Mouse (Mus musculus): ENCODE measurements around the gene Ssna1. TPM values are rescaled to one million over a fixed set of nuclear protein-coding genes. Genes with fewer than 3 reads are reported as not detected.

Gene Ssna1
- polyA plus RNA-seq, 1 experiment from 2014 or later = 222 TPM

GRCm38 (mm10) chr2:25292054-25292544 lies 19.9 kb upstream of the Ssna1 start:
- Histone ChIP-seq H3K27ac (ENCODE audit: low read depth, low read length) (no peak overlapping the region), H3K4me3 (ENCODE audit: low read depth, low read length) (peak overlapping the region; percentile 15), H3K9ac (ENCODE audit: low read length) (peak overlapping the region; percentile 37; the same call in 1 of the 2 replicates), H3K4me2 (ENCODE audit: low read depth, low read length, severe bottlenecking) (peak overlapping the region; percentile 26; the same call in 1 of the 2 replicates), H3K36me3 (ENCODE audit: control insufficient read depth, insufficient read depth, low read length) (no peaks in the 10 kb centered on the region), H3K27me3 (ENCODE audit: control insufficient read depth, insufficient read depth, low read length) (peaks cover 52% of the 10 kb centered on the region), H3K9me3 (ENCODE audit: control insufficient read depth, low read length) (no peaks in the 10 kb centered on the region), H3K4me1 (replicated peaks; ENCODE audit: control insufficient read depth, insufficient read depth, low read length) (peaks cover 3% of the 10 kb centered on the region; the same call in 1 of the 2 replicates)
- no peak for ATAC-seq (replicated peaks; ENCODE audit: low FRiP score)
- no peak for DNase-seq (ENCODE audit: low spot score)
- WGBS = 6% methylated on average over 40 of the region's 43 CpGs

DNA sequence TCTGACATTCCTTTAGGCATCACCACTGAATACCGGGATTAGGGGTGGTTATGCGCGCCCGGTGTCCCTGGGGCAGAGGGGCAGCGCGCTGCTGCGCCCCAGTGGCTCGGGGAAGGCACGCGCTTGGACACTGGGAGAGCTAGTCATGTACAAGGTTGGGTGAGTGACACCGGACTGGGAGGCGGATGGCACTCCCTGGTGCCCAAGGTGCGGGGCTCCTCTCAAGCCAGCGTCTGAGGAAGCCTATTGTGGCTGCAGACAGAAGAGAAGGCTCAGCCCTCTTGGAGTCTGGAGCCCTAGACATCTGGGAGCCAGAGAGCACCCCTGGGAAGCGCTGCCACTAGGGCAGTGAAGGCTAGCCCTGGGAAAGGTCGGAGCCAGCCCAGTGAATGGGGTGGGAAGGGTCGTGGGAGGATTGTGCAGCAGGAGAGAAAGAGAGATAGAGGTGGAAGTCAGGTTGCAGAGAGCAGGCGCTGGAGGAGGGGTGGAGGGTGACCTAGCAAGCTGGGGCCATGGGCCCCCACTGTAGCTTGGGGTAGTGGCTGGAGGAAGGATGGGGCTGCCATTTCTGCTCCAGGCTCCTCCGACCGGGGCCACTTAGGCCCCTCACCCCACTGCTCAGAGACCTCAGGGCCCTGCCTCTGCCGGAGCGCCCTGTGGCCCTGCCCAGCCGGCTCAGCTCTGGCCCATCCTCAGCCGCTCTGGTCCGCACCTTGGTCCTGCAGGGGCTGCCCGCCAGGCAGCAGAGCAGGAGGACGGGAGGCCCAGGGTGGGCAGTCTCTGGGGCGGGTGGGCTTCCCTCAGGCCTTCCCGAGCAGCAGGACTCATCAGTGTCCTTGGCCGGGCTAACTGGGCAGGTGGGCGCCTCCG lies 19.2 kb upstream of the Ssna1 start:
- DNase-seq (ENCODE audit: low spot score) (no peak), ATAC-seq (replicated peaks; ENCODE audit: low FRiP score) (peak; percentile 25; the same call in 1 of the 2 replicates)
- H3K4me3 ChIP-seq (ENCODE audit: low read depth, low read length) = no peak overlapping the region
- peak overlapping the region; percentile 26; the same call in 1 of the 2 replicates for H3K4me2 ChIP-seq (ENCODE audit: low read depth, low read length, severe bottlenecking)
- peaks cover 52% of the 10 kb centered on the region for H3K27me3 ChIP-seq (ENCODE audit: control insufficient read depth, insufficient read depth, low read length)
- no peak overlapping the region for H3K27ac ChIP-seq (ENCODE audit: low read depth, low read length)
- H3K9ac ChIP-seq (ENCODE audit: low read length) = no peak overlapping the region
- WGBS = 6% methylated on average over 31 of the region's 32 CpGs
- H3K36me3 ChIP-seq (ENCODE audit: control insufficient read depth, insufficient read depth, low read length) = no peaks in the 10 kb centered on the region
- peaks cover 3% of the 10 kb centered on the region; the same call in 1 of the 2 replicates for H3K4me1 ChIP-seq (replicated peaks; ENCODE audit: control insufficient read depth, insufficient read depth, low read length)
- H3K9me3 ChIP-seq (ENCODE audit: control insufficient read depth, low read length) = no peaks in the 10 kb centered on the region

DNA sequence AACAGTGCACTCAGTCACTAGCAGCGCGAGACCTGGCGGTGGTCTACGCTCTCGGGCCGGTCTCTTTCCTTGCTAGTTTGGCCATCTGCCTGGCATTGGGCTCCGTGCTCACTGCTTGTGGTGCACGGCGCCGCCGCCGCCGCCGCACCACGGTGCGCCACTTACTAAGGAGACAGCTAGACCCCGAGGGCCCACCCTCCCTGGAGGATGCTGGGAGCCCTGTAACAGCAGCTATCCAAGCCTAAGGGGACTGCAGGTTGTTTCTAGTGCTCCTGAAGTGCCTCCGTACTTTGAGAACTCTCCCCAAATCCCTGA lies 18.5 kb upstream of the Ssna1 start:
- ATAC-seq (replicated peaks; ENCODE audit: low FRiP score) (no peak), DNase-seq (ENCODE audit: low spot score) (no peak)
- Histone ChIP-seq H3K4me1 (replicated peaks; ENCODE audit: control insufficient read depth, insufficient read depth, low read length) (peaks cover 3% of the 10 kb centered on the region; the same call in 1 of the 2 replicates), H3K4me2 (ENCODE audit: low read depth, low read length, severe bottlenecking) (no peak overlapping the region), H3K4me3 (ENCODE audit: low read depth, low read length) (no peak overlapping the region), H3K27me3 (ENCODE audit: control insufficient read depth, insufficient read depth, low read length) (peaks cover 52% of the 10 kb centered on the region), H3K9me3 (ENCODE audit: control insufficient read depth, low read length) (no peaks in the 10 kb centered on the region), H3K9ac (ENCODE audit: low read length) (no peak overlapping the region), H3K27ac (ENCODE audit: low read depth, low read length) (no peak overlapping the region), H3K36me3 (ENCODE audit: control insufficient read depth, insufficient read depth, low read length) (peaks cover 2% of the 10 kb centered on the region; the same call in 1 of the 2 replicates)
- 2% methylated on average over 18 of the region's 18 CpGs for WGBS

GRCm38 (mm10) chr2:25290101-25290815 lies 18.0 kb upstream of the Ssna1 start:
- WGBS = 1% methylated on average over 54 of the region's 54 CpGs
- Histone ChIP-seq H3K27ac (ENCODE audit: low read depth, low read length) (no peak overlapping the region), H3K9ac (ENCODE audit: low read length) (no peak overlapping the region), H3K36me3 (ENCODE audit: control insufficient read depth, insufficient read depth, low read length) (peaks cover 3% of the 10 kb centered on the region; the same call in 1 of the 2 replicates), H3K27me3 (ENCODE audit: control insufficient read depth, insufficient read depth, low read length) (peaks cover 52% of the 10 kb centered on the region), H3K4me2 (ENCODE audit: low read depth, low read length, severe bottlenecking) (no peak overlapping the region), H3K4me1 (replicated peaks; ENCODE audit: control insufficient read depth, insufficient read depth, low read length) (peaks cover 3% of the 10 kb centered on the region; the same call in 1 of the 2 replicates), H3K4me3 (ENCODE audit: low read depth, low read length) (no peak overlapping the region), H3K9me3 (ENCODE audit: control insufficient read depth, low read length) (no peaks in the 10 kb centered on the region)
- ATAC-seq (replicated peaks; ENCODE audit: low FRiP score) (no peak), DNase-seq (ENCODE audit: low spot score) (no peak)

GRCm38 (mm10) chr2:25289651-25290050 lies 17.4 kb upstream of the Ssna1 start, which contains the start of gene Lrrc26:
TSS of gene Lrrc26 (plus strand) at chr2:25289915.
- 10% methylated on average over 11 of the region's 11 CpGs for WGBS

DNA sequence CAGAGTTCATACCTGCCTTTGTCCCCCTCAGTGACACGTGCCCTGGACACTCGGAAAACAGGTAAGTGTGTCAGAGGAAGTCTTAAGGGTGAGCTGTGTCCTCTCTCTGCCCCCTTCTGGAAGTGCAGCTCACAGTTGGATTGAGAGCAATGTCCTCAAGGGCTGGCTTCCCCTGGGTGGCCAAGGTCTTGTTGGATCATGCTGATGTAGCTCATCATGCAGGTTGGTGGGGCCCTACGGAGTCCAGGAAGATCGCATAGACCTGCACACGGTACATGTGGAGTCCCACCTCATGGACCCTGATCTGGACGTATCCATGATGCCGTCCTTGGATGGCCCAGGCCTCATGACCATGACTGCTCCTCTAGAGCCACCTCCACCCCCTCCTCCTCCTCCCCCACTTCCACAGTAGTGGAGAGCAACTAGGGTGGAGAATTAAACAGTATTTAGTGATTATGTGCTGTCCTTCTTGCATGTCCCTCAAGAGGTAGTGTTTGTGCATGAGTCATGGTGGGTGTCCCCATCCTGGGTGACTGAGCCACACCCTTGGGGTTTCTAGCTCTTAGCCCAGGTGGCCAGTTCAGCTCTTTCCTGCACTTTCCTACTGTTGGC lies 16.6 kb upstream of the Ssna1 start:
- H3K9ac ChIP-seq (ENCODE audit: low read length) = no peak overlapping the region
- no peak overlapping the region for H3K4me2 ChIP-seq (ENCODE audit: low read depth, low read length, severe bottlenecking)
- ATAC-seq (replicated peaks; ENCODE audit: low FRiP score) = no peak
- no peaks in the 10 kb centered on the region for H3K9me3 ChIP-seq (ENCODE audit: control insufficient read depth, low read length)
- H3K4me1 ChIP-seq (replicated peaks; ENCODE audit: control insufficient read depth, insufficient read depth, low read length) = peaks cover 3% of the 10 kb centered on the region; the same call in 1 of the 2 replicates
- no peak overlapping the region for H3K27ac ChIP-seq (ENCODE audit: low read depth, low read length)
- H3K27me3 ChIP-seq (ENCODE audit: control insufficient read depth, insufficient read depth, low read length) = peaks cover 52% of the 10 kb centered on the region
- no peak overlapping the region for H3K4me3 ChIP-seq (ENCODE audit: low read depth, low read length)
- DNase-seq (ENCODE audit: low spot score) = no peak
- 79% methylated on average over 7 of the region's 7 CpGs for WGBS
- H3K36me3 ChIP-seq (ENCODE audit: control insufficient read depth, insufficient read depth, low read length) = peaks cover 7% of the 10 kb centered on the region; the same call in 1 of the 2 replicates

More at GRCm38 (mm10) chr2:25289651-25290050, 17.4 kb upstream of the Ssna1 start, which contains the start of gene Lrrc26:
- ATAC-seq (replicated peaks; ENCODE audit: low FRiP score) (no peak), DNase-seq (ENCODE audit: low spot score) (no peak)
- Histone ChIP-seq H3K36me3 (ENCODE audit: control insufficient read depth, insufficient read depth, low read length) (peaks cover 5% of the 10 kb centered on the region; the same call in 1 of the 2 replicates), H3K4me3 (ENCODE audit: low read depth, low read length) (no peak within 1 kb of the TSS), H3K4me1 (replicated peaks; ENCODE audit: control insufficient read depth, insufficient read depth, low read length) (peaks cover 3% of the 10 kb centered on the region; the same call in 1 of the 2 replicates), H3K9ac (ENCODE audit: low read length) (no peak within 1 kb of the TSS), H3K4me2 (ENCODE audit: low read depth, low read length, severe bottlenecking) (no peak within 1 kb of the TSS), H3K27me3 (ENCODE audit: control insufficient read depth, insufficient read depth, low read length) (peaks cover 52% of the 10 kb centered on the region), H3K9me3 (ENCODE audit: control insufficient read depth, low read length) (no peaks in the 10 kb centered on the region), H3K27ac (ENCODE audit: low read depth, low read length) (no peak within 1 kb of the TSS)

DNA sequence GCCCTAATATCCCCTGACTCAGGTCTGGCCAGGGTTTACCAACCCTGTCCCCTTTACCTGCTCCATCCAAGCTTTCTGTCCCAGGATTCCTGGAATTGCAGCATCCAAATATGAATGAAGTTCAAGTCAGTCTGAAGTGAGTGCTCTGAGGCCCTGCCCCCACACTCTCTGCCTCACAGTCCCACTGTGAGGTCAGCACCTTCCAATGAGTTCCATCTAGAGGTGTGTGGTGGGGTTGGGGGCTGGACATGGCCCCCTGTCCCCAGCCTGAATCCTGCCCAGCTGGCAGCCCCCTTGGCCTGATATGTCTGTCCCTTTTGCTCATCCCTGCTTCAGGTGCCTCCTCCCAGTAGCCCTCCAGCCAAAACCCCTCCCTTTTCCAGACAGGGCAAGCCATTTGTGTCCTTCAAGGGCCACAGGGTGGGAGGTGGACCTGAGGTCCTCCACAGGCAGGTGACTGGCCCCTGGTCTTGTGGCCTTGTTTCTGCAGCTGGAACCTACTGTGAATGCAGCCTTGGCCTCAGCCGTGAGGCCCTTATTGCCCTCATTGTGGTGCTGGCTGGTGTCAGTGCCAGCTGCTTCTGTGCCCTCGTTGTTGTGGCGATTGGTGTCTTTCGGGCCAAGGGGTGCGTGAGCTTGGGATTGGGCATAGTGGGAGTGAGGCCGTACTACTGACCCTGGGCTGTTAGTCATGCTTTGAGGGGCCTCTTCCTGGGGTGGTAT lies 15.8 kb upstream of the Ssna1 start, which contains the start of gene Tmem210:
Tmem210 (plus strand) TSS at position 219 of the 723 bp plus-strand sequence.
- Histone ChIP-seq H3K36me3 (ENCODE audit: control insufficient read depth, insufficient read depth, low read length) (peaks cover 7% of the 10 kb centered on the region; the same call in 1 of the 2 replicates), H3K4me1 (replicated peaks; ENCODE audit: control insufficient read depth, insufficient read depth, low read length) (peaks cover 3% of the 10 kb centered on the region; the same call in 1 of the 2 replicates), H3K4me3 (ENCODE audit: low read depth, low read length) (no peak within 1 kb of the TSS), H3K4me2 (ENCODE audit: low read depth, low read length, severe bottlenecking) (no peak within 1 kb of the TSS), H3K27ac (ENCODE audit: low read depth, low read length) (no peak within 1 kb of the TSS), H3K9ac (ENCODE audit: low read length) (no peak within 1 kb of the TSS), H3K9me3 (ENCODE audit: control insufficient read depth, low read length) (no peaks in the 10 kb centered on the region), H3K27me3 (ENCODE audit: control insufficient read depth, insufficient read depth, low read length) (peaks cover 52% of the 10 kb centered on the region)
- 82% methylated on average over 6 of the region's 6 CpGs for WGBS
- DNase-seq (ENCODE audit: low spot score) (no peak), ATAC-seq (replicated peaks; ENCODE audit: low FRiP score) (no peak)
